Mouse (Mus musculus) MEL (cell line): Measurements from ENCODE around the gene Ssh2.
A peak's percentile ranks its signal among the peaks of the same experiment; 100 is the strongest.

ENCODE experiments used
- CTCF ChIP-seq, 3 experiments: IDR thresholded peaks in 2 of 3; conservative IDR thresholded peaks in 1 of 3; 2 replicates each; pipeline ENCODE4 v1.5.1; 2011 to 2012; ENCODE audit warnings: low read length in 3 of 3, low read depth in 2 of 3, mild to moderate bottlenecking in 2 of 3, improper control_type of control experiment in 1 of 3, inconsistent platforms in 1 of 3, mixed read lengths in 1 of 3, moderate library complexity in 1 of 3; ENCODE audit not compliant: control insufficient read depth in 1 of 3, insufficient read depth in 1 of 3, poor library complexity in 1 of 3, severe bottlenecking in 1 of 3
- EP300 ChIP-seq, 2 experiments: IDR thresholded peaks; 2 replicates each; pipeline ENCODE4 v1.6.1; 2011; ENCODE audit warnings: improper control_type of control experiment in 2 of 2, low read length in 2 of 2, low read depth in 1 of 2, mild to moderate bottlenecking in 1 of 2
- POLR2AphosphoS2 ChIP-seq: IDR thresholded peaks from 2 replicates; pipeline ENCODE4 v1.6.1; 2011; ENCODE audit warnings: low read length, improper control_type of control experiment

DNA sequence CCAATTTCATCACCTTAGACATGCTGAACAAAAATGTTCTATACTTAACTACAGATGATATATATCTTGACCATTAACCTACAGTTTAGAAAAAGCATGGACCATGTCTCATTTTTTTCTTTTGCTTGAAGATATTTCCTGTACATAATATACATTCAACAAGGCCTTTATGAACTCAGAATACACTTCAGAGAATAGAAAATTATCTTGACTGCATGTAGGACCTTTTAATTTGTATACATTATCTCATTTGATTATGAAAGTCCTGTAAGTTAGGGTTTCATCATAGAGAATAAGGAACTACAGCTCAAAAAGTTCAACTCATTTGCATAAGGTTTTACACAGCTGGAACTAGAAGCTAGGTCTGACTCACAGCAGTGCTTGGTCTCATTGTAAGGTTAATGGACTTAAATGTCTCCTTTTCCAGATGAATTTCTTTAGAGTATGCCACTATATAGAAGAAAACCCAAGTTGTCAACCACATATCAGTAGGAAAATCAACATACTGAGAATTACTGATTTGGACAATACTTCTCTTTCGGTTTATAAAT lies 1.9 kb upstream of the Ssh2 start:
- TF ChIP-seq CTCF (IDR thresholded peaks at IDR 0.05 in 2 of 3, conservative IDR thresholded peaks at IDR 0.05 in 1 of 3; ENCODE audit: control insufficient read depth in 1 of 3, insufficient read depth in 1 of 3, low read depth in 2 of 3, low read length in 3 of 3, poor library complexity in 1 of 3, severe bottlenecking in 1 of 3): no peak
- TF ChIP-seq POLR2AphosphoS2: no peak
- peak in 1 of 2 experiments; percentile 7; a peak in 1 of 4 replicates for TF ChIP-seq EP300 (IDR thresholded peaks at IDR 0.05; ENCODE audit: low read depth in 1 of 2, low read length in 2 of 2)
